Mouse (Mus musculus): ENCODE data around the gene Deaf1. TPM values are rescaled to one million over a fixed set of nuclear protein-coding genes. Genes with fewer than 3 reads are reported as not detected.

Deaf1 gene
- total RNA-seq (2014; rRNA removed; ENCODE audit: low replicate concordance), result 26.4 and 30.6 TPM in 2 replicates
- polyA plus RNA-seq (2015; fragmentation: Nextera tagmentation; extraction: Ambion mirVana), result 21.2 and 22.0 TPM in 2 replicates

DNA sequence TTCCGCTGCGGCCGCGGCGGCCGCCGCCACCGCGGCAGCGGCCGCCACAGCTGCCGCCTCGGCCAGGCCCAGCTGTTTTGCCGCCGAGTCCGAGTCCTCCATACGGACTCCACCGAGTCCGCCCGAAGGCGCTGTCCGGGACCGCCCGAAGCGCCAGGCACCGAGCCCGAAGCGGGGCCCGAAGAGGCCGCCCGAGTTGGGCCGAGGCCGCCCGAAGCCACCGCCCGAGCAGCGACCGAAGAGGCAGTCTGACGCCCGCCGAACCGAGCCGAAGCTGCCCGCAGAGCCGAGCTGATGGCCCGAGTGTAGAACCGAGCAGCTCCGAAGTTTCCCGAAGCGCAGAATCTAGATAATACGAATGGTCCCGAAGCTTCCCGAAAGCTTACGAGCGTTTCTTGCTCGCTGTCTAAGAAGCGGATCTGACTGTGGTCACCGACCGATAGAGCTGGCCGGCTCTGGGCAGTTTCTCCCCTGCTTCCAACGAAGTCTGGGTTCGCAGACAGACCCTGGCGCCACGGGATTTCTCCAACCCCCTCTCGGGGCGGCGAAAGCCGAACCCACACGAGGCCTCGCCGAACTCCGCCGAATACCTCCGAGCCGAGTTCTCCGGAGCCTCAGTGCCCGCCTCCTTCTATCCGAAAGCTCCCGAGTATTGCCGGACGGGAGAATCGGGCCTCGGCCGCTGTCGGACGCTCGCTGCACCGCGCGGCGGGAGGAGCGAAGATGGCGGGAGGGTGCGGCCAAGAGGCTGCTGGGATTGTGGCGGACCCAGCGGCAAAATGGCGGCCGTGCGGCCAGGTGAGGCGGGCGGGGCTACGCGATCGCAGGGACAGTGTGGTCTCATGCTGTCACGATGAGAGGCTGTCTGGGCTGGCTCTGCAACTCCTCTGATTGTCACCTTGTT lies at the start of gene Deaf1, which contains the start of gene Tmem80:
Gene Deaf1, minus strand, starts transcription at position 222 of the 904 bp plus-strand sequence.
Gene Tmem80, plus strand, starts transcription at position 271 of the 904 bp plus-strand sequence.
- WGBS, result under 1% methylated on average over 105 of the region's 105 CpGs
- peak; percentile 94 for ATAC-seq (ENCODE audit: insufficient read depth, low read depth)
- peak; percentile 99 for DNase-seq (ENCODE audit: low spot score)
- Histone ChIP-seq H3K27me3 (ENCODE audit: control insufficient read depth, insufficient read depth, low read length) (no peaks in the 10 kb centered on the region), H3K4me3 (ENCODE audit: low read depth, low read length) (peak within 1 kb of the TSS; percentile 71), H3K9ac (replicated peaks; ENCODE audit: low read depth, low read length) (peak within 1 kb of the TSS; percentile 93), H3K36me3 (replicated peaks; ENCODE audit: control insufficient read depth, insufficient read depth, low read length) (peaks cover 15% of the 10 kb centered on the region), H3K27ac (ENCODE audit: low read depth) (peak within 1 kb of the TSS; percentile 100), H3K4me1 (ENCODE audit: control insufficient read depth, insufficient read depth) (peaks cover 21% of the 10 kb centered on the region), H3K9me3 (replicated peaks; ENCODE audit: control insufficient read depth, low read length) (no peaks in the 10 kb centered on the region), H3K4me2 (ENCODE audit: low read depth, low read length) (peak within 1 kb of the TSS; percentile 94)
- TF ChIP-seq CTCF (IDR thresholded peaks at IDR 0.05; ENCODE audit: low read depth), result no peak
- no peak for TF ChIP-seq EP300 (IDR thresholded peaks at IDR 0.05; ENCODE audit: low read depth)

DNA sequence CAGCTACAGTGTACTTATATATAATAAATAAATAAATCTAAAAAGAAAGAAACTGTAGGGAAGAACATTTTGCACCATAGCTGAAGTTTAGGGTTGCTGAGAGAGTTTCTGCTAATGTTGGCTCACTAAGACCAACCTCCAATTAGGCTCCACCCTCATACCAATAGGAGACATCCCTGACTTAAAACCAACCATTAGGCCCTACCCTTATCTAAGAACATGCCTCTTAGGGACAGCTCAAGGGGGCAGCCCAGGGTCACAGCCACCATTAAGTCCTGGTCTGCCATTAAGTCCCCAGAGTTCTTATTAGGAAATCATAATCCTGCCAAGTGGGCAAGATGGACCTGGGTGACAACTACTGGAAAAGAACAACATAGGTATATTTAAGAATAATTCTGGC lies 46.9 kb upstream of the Deaf1 start:
- TF ChIP-seq EP300 (IDR thresholded peaks at IDR 0.05; ENCODE audit: low read depth) (no peak), CTCF (IDR thresholded peaks at IDR 0.05; ENCODE audit: low read depth) (no peak)
- H3K27ac ChIP-seq (ENCODE audit: low read depth), result no peak overlapping the region
- DNase-seq (ENCODE audit: low spot score) (no peak), ATAC-seq (ENCODE audit: insufficient read depth, low read depth) (no peak)
- no peak overlapping the region for H3K4me3 ChIP-seq (ENCODE audit: low read depth, low read length)
- H3K4me2 ChIP-seq (ENCODE audit: low read depth, low read length), result no peak overlapping the region
- H3K27me3 ChIP-seq (ENCODE audit: control insufficient read depth, insufficient read depth, low read length), result no peaks in the 10 kb centered on the region
- H3K4me1 ChIP-seq (ENCODE audit: control insufficient read depth, insufficient read depth), result no peaks in the 10 kb centered on the region
- no peaks in the 10 kb centered on the region for H3K36me3 ChIP-seq (replicated peaks; ENCODE audit: control insufficient read depth, insufficient read depth, low read length)
- H3K9me3 ChIP-seq (replicated peaks; ENCODE audit: control insufficient read depth, low read length), result no peaks in the 10 kb centered on the region
- H3K9ac ChIP-seq (replicated peaks; ENCODE audit: low read depth, low read length), result no peak overlapping the region

- Histone ChIP-seq H3K4me1 (ENCODE audit: control insufficient read depth, insufficient read depth) (no peaks in the 10 kb centered on the region), H3K9ac (replicated peaks; ENCODE audit: low read depth, low read length) (no peak overlapping the region), H3K4me3 (ENCODE audit: low read depth, low read length) (no peak overlapping the region), H3K27ac (ENCODE audit: low read depth) (no peak overlapping the region), H3K4me2 (ENCODE audit: low read depth, low read length) (no peak overlapping the region), H3K27me3 (ENCODE audit: control insufficient read depth, insufficient read depth, low read length) (no peaks in the 10 kb centered on the region), H3K36me3 (replicated peaks; ENCODE audit: control insufficient read depth, insufficient read depth, low read length) (no peaks in the 10 kb centered on the region), H3K9me3 (replicated peaks; ENCODE audit: control insufficient read depth, low read length) (no peaks in the 10 kb centered on the region)
- 69% methylated on average over 6 of the region's 6 CpGs for WGBS
- ATAC-seq (ENCODE audit: insufficient read depth, low read depth), result no peak
- DNase-seq (ENCODE audit: low spot score), result no peak
- TF ChIP-seq CTCF (IDR thresholded peaks at IDR 0.05; ENCODE audit: low read depth), result no peak
- TF ChIP-seq EP300 (IDR thresholded peaks at IDR 0.05; ENCODE audit: low read depth), result no peak
These were observed 46.1 kb upstream of the Deaf1 start for GRCm38 (mm10) chr7:141373611-141374010.

- Histone ChIP-seq H3K4me1 (ENCODE audit: control insufficient read depth, insufficient read depth) (no peaks in the 10 kb centered on the region), H3K9ac (replicated peaks; ENCODE audit: low read depth, low read length) (no peak overlapping the region), H3K27ac (ENCODE audit: low read depth) (no peak overlapping the region), H3K9me3 (replicated peaks; ENCODE audit: control insufficient read depth, low read length) (no peaks in the 10 kb centered on the region), H3K4me3 (ENCODE audit: low read depth, low read length) (no peak overlapping the region), H3K36me3 (replicated peaks; ENCODE audit: control insufficient read depth, insufficient read depth, low read length) (no peaks in the 10 kb centered on the region), H3K27me3 (ENCODE audit: control insufficient read depth, insufficient read depth, low read length) (no peaks in the 10 kb centered on the region), H3K4me2 (ENCODE audit: low read depth, low read length) (no peak overlapping the region)
- ATAC-seq (ENCODE audit: insufficient read depth, low read depth) (no peak), DNase-seq (ENCODE audit: low spot score) (no peak)
- 41% methylated on average over 6 of the region's 6 CpGs for WGBS
- TF ChIP-seq CTCF (IDR thresholded peaks at IDR 0.05; ENCODE audit: low read depth) (no peak), EP300 (IDR thresholded peaks at IDR 0.05; ENCODE audit: low read depth) (no peak)
These were observed 44.6 kb upstream of the Deaf1 start for GRCm38 (mm10) chr7:141371942-141372595.

- H3K9ac ChIP-seq (replicated peaks; ENCODE audit: low read depth, low read length), result no peak overlapping the region
- no peaks in the 10 kb centered on the region for H3K27me3 ChIP-seq (ENCODE audit: control insufficient read depth, insufficient read depth, low read length)
- TF ChIP-seq EP300 (IDR thresholded peaks at IDR 0.05; ENCODE audit: low read depth) (no peak), CTCF (IDR thresholded peaks at IDR 0.05; ENCODE audit: low read depth) (no peak)
- H3K4me3 ChIP-seq (ENCODE audit: low read depth, low read length), result no peak overlapping the region
- H3K4me1 ChIP-seq (ENCODE audit: control insufficient read depth, insufficient read depth), result no peaks in the 10 kb centered on the region
- ATAC-seq (ENCODE audit: insufficient read depth, low read depth) (no peak), DNase-seq (ENCODE audit: low spot score) (no peak)
- H3K9me3 ChIP-seq (replicated peaks; ENCODE audit: control insufficient read depth, low read length), result no peaks in the 10 kb centered on the region
- H3K4me2 ChIP-seq (ENCODE audit: low read depth, low read length), result no peak overlapping the region
- WGBS, result 65% methylated on average over 5 of the region's 5 CpGs
- H3K36me3 ChIP-seq (replicated peaks; ENCODE audit: control insufficient read depth, insufficient read depth, low read length), result no peaks in the 10 kb centered on the region
- H3K27ac ChIP-seq (ENCODE audit: low read depth), result no peak overlapping the region
These were observed 42.4 kb upstream of the Deaf1 start for GRCm38 (mm10) chr7:141369918-141370317.
